Mouse (Mus musculus) adipocyte (in vitro differentiated cells): ENCODE measurements around the gene Sec63.

Experiments used
- DNase-seq: peaks from one replicate; pipeline ENCODE4 v3.0.0-alpha.2; 2016; ENCODE audit warnings: low spot score

Gene Sec63

DNA sequence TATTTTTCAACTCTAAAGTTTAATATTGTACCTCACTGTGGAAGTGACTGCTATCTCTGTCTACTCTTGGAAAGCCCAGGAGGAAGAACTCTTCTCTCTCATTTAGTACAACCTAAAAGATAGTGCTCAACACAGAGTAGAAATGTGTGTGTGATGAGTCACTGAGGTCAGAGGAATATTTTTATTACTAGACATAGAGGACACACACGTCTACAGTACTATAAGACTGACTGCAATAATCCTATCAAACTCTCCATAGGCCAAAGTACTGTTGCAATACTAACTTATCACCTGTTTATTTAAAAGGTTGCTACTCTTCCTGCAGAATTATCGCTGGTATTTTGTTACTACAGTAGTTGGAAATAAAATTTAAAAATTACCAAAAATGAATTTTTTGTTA is 68.7 kb downstream of the Sec63 start:
- DNase-seq: no peak

DNA sequence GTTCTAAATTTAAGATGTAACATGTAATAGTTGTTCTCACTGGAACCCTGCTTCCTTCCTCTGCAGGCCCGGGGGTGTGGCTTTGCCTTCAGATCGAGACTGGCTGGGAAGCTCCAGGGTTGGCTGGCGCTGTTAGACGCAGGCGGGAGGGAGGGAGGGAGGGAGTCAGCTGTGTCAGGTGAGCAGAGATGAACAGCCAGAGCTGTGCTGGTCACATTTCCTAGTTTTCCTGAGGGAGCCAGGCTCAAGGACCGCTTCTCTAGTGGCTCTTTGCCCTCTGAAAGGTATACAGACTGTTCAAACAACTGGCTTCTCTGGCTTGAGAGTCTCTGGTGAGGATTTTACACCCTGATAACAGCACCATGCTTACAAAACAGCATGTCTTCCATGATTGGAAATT is 69.1 kb downstream of the Sec63 start:
- DNase-seq: no peak

DNA sequence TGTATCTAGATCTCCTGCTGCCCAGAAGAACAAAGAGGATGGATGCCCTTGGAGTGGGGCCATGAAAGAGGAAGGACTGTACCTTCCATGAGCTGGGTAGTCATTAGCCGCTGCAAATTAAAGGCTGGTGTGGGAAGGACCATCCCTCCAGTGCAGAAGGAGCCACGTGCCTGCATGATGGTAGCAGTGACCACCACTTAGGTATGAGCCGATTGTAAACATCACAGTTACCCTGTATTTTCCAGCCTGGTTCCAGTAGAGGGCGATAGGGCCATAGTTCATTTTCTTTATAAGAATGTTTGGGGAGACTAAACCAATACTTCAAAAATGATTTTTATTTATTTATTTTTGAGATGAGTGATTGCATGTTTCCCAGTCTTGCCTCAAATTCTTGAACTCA is 71.4 kb downstream of the Sec63 start:
- DNase-seq: peak; percentile 33

DNA sequence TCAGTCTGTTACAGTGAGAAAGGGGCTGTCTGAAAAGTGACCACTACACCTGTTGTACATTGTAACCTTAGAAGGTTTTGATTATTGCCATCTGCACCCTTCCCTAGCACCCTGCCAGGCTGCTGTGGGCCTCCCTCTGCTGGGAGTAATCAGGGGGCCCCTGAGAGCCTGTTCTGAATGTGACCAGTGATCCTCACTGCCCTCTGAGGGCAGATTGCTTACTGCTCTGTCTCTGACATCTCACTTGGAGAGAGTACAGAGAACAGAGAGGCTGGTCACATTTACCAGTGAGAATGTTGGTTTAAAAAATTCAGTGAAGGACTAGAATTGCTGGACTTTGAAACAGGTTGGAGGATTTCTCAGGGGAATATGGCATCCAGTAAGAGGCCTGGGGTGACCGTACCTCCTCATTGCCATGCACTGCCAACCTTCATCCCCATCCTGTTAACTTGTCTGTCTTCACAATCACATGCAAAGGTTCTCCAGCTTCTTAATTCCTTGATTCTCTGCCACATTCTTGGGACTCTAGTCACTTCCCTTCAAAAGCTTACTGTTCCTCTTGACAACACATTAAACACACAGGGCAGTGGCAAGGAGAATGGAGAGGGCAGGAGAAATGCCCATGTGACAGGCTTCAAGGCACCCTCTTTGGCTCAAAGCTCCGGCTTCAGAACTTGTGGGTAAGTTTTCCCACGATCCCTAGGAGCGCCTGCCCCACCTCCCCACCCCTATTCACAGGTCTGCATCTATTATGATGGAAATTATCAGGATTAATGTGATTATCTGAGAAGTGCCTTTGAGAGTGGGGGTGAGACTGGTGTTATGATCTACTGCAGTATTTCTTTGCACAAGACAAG is 72.8 kb downstream of the Sec63 start:
- no peak for DNase-seq

DNA sequence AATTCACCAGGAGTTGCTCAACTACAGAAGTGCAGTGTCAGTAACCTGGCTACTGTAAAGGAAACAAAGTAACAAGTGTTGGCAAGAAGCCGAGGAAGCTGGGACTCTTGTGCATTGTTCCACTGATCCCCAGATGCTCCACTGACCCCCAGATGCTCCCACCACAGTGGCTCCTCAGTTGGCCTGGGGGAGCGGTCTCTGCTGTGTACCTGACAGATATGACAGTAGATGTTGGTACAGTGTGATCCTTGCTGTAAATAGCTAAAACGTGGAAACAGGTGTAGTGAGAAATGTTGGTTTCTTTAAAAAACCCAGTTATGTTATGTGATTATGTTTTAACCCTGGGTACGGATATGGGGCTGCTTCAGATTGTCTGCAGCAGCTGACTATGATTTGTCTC is 76.8 kb downstream of the Sec63 start:
- no peak for DNase-seq

DNA sequence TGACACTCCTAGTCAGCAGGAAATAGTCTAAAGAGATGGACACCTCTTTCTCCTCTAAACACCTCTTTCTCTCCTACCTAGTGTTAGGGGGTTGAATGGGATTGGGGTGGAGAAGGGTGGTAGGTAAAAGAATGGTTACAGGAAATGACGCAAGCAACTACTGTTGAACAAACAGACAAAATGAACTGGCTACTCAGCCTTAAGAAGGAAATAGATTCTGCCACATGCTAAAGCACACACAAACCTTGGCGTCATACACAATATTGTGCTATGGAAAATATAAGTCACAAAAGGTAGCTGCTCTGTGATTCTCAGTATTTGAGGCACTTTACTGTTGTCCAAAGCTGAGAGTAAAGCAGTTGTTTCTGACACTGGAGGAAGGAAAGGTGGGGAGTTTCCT is 77.4 kb downstream of the Sec63 start:
- no peak for DNase-seq

DNA sequence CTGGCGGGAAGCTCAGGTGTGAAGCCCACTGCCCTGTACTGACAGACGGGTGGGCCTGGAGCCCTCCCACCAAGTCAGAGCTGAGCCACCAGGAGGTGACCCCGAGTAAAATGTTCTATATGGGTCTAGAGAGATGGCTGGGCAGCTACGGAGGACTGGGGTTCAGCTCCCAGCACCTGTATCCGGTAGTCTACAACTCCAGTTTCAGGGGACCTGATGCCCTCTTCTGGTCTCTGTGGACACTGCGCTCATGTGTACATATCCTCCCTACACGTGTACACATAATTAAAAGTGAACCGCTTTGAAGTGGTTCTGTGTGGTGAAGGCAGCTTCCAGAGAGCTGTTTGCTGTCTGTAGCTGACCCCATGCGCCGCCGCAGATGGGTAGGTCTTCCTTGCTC is 78.7 kb downstream of the Sec63 start:
- DNase-seq: no peak

DNA sequence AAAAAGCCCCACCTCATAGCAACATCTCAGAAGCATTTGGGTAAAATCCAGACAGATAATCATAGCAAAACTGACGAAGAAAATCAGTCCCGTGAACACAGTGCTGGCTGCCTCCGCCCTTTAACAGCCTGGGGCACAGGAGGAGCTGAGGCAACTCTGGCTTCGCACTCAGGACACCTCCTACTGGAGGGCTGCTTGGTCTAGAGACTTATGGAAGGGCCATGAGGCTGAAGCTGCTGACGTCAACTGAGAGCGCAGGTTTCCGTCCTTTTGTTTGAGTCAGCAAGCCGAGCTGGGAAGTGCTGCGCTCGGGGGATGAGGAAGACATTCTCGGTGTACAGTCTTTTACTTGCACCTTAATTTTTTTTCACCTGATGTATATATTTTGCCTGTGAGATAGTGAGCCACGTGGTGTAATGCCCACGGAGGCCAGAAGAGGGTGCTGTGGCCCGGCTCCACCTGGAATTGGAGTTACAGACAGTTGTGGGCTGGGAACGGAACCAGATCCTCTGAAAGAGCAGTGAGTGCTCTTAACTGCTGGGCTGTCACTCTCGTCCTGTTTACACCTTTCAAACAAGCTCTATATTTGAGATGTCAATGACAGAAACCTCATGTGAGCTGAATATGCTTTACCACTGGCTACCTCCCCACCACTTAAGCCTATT is 80.4 kb downstream of the Sec63 start:
- DNase-seq: no peak

DNA sequence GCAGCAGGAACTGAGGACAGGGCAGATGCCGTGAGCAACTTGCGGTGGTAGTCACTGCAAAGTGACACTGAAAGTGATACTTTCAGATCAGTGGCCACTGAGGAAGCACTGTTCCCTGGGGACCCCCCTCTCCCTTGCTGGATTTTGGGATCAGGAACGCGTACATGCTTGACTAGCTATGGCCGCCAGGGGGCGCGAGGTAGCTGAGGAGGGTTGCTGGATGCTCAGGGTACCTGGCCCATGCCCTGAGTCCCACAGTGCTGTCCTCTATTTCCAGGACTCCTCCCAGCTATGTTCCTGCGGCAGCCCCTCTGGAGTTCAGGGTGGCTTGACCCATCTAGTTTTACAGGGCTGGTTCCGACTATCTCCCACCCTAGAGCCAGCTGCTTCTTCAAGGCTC is 81.1 kb downstream of the Sec63 start:
- peak; percentile 65 for DNase-seq

DNA sequence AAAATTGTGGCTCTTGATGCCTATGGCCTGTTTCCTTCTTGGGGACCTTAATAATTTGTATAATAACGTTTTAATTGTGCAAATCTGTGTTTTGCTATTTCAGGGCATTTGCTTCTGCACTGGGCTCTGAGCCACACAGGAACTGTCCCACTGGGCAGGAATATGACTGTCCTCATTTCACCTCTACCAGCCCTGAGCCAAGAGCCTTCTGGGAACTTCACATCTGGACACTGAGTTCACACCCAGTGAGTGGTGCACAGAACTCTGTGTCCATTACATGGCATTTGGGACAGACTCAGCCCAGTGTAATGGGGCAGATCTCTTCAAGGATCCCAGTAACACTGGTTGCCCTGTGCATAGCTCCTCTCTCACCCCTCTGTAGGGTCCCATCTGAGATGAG is 82.1 kb downstream of the Sec63 start:
- peak; percentile 87 for DNase-seq

DNA sequence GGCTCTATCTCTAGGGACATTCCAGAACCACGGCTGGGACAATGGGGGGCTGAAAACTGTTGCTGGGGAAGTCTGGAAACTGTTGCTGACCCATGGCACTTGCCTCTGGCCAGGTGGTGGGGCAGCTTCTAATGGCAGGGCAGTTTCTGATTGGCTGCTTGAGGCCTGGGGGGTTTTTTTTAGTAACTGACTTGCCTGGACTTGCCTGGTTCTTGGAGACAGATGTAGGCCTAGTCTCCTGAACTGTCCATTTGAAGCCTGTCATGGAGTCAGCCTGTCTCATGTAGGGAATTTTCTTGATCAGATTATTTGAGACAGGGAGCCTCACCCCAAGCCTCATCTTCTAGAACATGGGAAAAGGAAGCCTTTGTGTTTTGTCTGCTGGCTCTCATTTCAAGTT is 84.2 kb downstream of the Sec63 start:
- DNase-seq: no peak

DNA sequence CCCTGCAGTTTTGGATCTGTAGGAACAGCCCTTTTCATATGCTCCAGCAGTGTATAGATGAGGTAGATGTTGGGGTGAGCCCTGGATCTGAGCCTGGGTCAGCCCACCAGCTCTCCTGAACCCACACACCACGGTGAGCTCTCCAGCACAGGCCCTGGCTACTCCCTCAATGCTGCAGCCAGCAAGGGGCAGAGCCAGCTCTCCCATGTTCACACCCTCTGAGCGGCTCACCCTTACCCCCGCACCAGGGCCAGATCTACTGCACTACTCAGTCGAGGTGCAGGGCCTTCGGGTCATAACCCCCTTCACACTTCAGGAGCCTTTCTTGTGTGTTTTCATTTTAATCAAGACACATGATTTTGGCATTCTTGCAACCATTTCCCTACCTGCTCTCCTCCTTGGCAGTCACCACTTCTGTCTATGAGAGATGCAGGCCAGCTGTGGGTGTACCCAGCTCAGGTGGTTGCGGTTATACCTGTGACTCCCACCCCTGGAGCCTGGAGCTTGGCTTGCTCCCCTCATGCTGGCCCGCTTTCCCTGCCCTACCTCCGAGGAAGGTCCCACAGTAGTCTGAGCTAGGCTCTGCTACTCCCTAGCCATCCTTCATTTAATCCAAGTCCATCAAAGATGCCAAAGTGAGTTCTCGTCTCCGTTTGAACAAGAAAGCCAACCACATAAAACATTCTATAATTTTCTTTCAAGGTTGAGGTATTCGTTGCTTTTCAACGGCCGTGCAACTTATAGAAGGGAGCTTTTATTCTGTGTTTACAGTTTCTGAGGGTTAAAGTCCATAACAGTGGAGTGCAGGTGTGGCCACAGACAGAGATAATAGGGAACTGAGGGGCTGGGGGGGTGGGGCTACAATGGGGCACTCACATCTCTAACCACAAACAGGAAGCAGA is 87.1 kb downstream of the Sec63 start:
- DNase-seq: no peak

DNA sequence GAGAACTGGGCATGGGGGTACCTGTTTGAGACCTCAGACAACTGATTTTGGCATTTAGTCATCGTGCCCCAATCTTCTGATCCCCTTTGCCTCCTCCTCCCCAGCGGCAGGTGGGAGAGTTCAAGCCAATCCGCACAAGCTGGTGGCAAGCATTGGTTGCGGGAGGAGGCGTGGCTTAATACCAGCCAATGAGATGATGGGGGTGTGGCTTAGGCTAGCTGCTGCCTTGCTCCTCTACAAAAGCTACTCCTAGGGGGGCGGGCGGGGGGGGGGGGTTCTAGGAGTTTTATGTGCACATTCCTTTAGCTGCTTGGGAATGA is 87.7 kb downstream of the Sec63 start:
- no peak for DNase-seq

DNA sequence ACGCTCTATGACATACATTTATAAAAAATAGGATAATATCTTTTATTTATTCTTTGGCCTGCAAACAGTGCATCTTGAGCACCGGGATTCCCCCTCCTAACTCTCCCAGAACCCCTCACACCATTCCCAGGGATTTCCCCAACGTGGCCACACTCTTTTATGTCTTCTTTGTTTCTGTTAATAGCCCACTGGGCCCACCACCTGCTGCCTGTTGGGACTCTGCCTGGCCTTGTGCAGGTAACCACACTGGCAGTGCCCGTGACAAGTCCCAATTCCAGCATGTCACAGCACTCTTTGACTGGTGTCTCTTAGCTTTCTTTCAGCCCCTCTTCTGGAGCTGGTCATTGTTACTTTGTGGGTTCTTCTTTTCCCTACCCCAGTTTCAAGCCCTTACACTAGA is 93.5 kb downstream of the Sec63 start:
- no peak for DNase-seq

DNA sequence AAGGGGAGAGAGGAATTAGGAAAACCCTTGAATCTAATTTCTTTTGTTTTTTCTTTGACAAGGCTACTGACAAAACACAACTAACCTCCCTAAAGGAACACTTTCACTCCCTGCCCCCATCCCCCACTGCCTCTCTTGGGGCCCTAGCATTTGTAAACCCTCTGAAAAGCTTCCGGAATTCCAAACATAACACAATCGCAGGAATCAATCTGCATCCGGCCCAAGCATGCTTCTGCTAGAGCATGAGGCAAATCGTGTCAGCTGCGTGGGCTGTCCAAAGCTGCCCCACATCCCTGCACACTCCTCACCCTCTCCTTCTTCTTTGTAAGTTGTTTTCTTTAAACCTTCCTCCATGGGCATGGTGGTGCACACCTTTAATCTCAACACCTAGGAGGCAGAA is 94.0 kb downstream of the Sec63 start:
- DNase-seq: no peak

DNA sequence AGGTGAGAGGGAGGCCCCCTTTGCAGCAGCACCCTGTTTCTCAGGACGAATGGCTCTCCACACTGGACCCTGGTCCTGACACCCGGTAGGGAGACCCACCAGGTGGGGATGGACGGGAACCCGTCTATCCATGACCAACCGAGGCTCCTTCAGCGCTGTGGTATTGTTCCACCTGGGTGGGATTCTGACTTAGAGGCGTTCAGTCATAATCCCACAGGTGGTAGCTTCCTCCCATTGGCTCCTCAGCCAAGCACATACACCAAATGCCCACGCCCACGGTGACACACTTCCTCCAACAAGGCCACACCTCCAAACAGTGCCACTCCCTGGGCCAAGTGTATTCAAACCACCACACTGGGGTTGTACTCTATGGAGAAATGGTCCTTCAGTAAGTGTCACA is 95.3 kb downstream of the Sec63 start:
- no peak for DNase-seq

DNA sequence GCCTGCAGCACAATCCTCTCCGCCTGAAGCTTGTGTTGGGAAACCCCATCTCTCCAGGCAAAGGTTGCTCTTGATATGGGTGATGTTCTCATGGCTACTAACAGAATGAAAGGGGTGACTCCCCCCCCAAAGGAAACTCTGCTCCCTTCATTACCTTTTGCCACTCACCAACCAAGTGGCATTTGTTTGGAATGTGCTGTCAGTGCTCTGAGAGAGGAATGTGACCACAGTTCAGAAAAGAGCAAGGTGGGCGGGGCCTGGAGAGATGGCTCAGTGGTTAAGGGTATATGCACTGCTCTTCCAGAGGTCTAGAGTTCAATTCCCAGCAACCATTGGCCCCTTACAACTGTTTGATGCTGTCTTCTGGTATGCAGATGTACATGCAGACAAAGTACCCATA is 95.7 kb downstream of the Sec63 start:
- DNase-seq: no peak

DNA sequence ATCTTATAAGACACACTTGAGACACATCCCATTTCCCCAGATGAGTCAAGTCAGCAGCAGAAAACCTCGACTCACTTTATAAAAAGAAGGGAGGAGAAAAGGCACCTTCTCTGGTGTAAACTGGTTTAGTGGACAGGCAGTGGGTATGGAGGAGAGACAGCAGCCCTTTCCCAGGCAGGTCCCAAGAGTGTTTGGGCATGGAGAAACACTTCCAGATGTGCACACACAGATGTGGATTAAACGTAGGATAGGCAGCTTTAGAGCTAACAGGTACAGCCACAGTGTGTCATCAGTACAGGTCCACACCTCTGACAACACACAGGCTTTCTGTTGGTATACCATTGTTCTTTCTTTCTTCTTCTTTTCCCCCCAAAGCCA is 98.5 kb downstream of the Sec63 start:
- no peak for DNase-seq

DNA sequence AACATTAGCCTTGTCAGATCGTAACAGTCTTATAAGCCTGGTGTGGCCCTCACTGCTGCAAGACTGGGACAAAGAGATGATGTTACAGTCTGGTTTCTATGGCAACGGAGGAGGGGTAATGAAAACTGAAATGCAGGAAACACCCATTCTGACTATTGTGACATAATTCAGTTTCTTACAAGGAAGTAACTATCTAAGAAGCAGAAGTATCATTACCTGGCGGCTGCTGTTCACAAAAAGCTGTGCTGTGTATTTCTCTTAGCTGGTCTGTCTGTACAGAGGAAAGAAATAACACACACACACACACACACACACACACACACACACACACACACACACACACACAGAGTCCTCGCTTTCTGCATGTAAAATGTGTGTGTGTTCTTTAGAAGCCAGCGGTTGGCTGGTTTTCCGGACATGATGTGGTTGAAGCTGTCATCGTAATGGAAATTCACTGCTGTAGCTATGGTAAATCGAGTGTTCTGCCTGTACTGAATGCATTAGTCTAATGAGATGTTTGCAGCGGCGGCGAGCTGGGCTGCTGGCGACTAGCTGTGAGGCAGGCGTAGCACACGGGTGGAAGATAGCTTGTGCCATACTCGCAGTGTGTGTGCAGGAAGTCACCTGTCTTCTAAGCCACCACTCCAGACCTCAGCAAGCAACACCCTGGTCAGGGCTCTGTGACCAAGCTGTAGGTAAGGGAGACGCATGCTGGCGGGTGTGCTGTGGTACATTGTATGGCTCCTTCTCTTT is 99.0 kb downstream of the Sec63 start, which contains the start of gene Scml4:
TSS of gene Scml4 (plus strand) at position 212 of the 753 bp plus-strand sequence.
- peak; percentile 57 for DNase-seq

DNA sequence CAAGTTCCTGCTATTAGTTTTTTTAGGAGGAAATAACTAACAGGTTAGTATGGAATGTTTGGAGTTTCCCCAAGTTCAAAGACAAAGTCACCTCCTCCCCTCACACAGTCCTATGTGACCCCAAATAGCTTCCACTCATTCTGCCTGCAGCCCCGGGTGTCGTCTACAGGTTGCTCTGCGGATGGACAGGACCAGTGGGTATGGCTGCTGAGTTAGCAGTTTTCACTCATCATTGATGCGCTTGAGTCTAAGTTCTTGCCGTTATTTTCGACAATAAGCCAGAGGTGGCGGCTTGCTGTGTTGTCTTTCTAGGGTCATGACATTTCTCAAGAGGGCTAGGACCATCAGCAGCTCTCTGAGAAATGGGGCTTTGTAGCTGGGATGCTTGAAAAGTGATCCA is 100.2 kb downstream of the Sec63 start:
- DNase-seq: no peak

DNA sequence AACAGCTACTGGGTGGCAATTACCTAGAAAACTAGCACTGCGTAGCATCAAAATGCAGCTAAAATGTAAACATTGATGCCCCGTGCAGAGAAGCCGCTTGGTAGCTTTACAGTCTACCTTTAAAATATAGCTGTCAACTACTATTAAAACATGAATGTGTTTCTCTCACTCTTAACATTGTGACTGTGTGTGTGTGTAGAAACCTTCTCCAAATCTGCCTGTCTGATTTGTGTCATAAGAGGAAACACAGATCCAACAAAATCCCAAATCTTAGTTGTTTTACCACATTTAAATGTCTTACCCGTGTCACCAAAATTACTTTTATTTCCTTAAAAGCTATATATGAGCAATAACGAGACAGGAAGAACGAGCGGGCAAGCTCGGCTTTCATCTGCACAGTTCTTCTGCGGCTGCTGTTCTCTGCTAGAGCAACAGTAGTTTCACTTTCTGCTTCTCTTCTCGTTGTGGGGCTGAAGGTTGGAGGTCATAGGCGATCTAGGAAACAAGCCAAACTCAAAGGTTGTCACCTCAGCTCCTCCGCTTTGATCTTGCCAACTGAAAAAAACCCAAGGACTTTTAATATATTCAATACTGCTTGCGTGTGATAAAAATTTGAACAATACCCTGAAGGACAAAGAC is 100.9 kb downstream of the Sec63 start:
- DNase-seq: peak; percentile 46

DNA sequence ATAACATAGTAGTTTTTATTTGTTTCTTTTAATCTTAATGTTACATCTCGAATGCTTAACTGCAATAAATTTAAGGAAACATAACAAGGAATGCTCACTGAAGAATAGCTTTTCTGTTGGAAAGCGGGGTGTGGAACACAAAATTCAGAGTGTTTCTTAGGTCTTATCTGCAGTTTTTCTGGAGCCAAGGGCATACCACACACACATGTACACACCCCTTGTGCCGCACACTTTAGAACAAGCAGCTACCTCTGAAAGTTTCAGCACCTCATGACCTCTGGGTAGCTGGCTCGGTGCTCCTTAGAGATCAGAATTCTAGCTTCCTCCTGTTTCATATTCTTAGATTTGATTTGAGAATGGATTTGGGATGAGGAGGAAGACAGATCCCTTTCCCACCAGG is 101.5 kb downstream of the Sec63 start:
- no peak for DNase-seq
